Mouse (Mus musculus): Measurements from ENCODE around the gene Lrrc59. TPM values are rescaled to one million over a fixed set of nuclear protein-coding genes. Genes with fewer than 3 reads are reported as not detected.
A peak's percentile ranks its signal among the peaks of the same experiment; 100 is the strongest.
"Not testable (repeated sequence)": the region's sequence is repeated elsewhere in the genome, so short reads cannot be mapped to it uniquely, and the experiment has no call there.

Lrrc59 gene
- total and polyA plus RNA-seq, 2 experiments from 2014 or later = 128 to 135 TPM

DNA sequence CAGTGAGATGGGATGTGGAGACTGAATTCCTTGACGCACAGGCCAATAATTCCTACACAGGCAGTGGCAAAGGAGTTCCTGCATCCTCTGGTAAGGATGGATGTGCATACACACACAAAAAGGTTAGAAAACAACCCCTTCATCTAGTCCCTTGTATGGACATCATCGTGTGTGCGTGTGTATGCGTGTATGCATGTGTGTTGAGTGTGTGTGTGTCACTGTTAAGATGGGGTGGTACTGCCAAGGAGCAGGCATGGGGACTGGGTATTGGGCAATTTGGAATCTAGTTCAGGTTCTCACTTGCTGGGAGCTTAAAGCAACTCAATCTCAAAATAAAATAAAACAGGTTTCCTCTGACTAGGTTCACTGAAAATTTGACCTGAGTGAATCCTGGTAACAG is 16.9 kb downstream of the Lrrc59 start:
- 95% methylated on average over 4 of the region's 4 CpGs for WGBS
- no peak for DNase-seq (ENCODE audit: low spot score)
- Histone ChIP-seq H3K9me3 (ENCODE audit: low read length) (no peaks in the 10 kb centered on the region), H3K36me3 (ENCODE audit: insufficient read depth, low read length) (peaks cover 41% of the 10 kb centered on the region), H3K27me3 (ENCODE audit: insufficient read depth, low read length) (no peaks in the 10 kb centered on the region), H3K27ac (ENCODE audit: low read depth, low read length) (no peak overlapping the region), H3K4me2 (ENCODE audit: low read depth, low read length, poor library complexity, severe bottlenecking) (no peak overlapping the region), H3K4me1 (ENCODE audit: insufficient read depth, low read length) (no peaks in the 10 kb centered on the region), H3K9ac (replicated peaks; ENCODE audit: low read length, poor library complexity, severe bottlenecking) (no peak overlapping the region), H3K4me3 (ENCODE audit: low read depth, low read length) (no peak overlapping the region)
- ATAC-seq (ENCODE audit: low FRiP score) = no peak
- TF ChIP-seq CTCF (IDR thresholded peaks at IDR 0.05) = no peak

DNA sequence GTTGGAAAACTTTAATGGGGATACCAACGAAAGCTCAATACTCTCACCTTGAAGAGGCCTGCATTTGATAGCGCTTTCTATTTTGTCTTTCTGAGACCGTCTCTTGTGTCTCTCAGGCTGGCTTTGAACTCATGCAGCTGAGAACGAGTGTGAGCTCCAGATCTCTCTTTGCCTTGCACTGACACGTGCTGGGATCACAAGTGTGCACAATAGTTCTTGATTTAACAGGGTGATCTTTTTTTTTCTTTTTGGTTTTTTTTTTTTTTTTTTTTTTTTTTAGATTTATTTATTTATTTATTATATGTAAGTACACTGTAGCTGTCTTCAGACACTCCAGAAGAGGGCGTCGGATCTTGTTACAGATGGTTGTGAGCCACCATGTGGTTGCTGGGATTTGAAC is 21.7 kb downstream of the Lrrc59 start:
- H3K4me3 ChIP-seq (ENCODE audit: low read depth, low read length); H3K36me3 ChIP-seq (ENCODE audit: insufficient read depth, low read length); ATAC-seq (ENCODE audit: low FRiP score); H3K27ac ChIP-seq (ENCODE audit: low read depth, low read length); H3K9me3 ChIP-seq (ENCODE audit: low read length); H3K4me2 ChIP-seq (ENCODE audit: low read depth, low read length, poor library complexity, severe bottlenecking); DNase-seq (ENCODE audit: low spot score); H3K27me3 ChIP-seq (ENCODE audit: insufficient read depth, low read length); H3K4me1 ChIP-seq (ENCODE audit: insufficient read depth, low read length); H3K9ac ChIP-seq (replicated peaks; ENCODE audit: low read length, poor library complexity, severe bottlenecking): not testable (repeated sequence)
- 96% methylated on average over 5 of the region's 7 CpGs for WGBS

DNA sequence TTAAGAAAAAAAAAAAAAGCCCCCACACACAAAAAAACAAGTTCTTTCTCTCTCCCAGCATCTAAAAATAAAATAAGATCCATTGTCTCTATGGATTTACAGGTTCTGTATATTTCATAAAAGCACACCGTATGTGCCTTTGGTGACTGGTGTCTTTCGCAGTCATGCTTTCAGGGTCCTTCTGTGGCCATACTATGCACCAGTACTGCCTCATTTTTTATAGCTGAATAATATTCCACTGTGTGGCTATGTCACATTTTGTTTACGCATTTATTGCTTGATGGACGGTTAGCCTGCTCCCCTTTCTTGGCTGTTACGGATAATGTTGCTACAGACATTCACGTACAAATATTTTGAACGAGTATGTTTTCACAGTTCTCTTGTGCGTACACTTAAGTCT is 23.4 kb downstream of the Lrrc59 start:
- peaks cover 5% of the 10 kb centered on the region for H3K36me3 ChIP-seq (ENCODE audit: insufficient read depth, low read length)
- DNase-seq (ENCODE audit: low spot score) (no peak), ATAC-seq (ENCODE audit: low FRiP score) (no peak)
- H3K9me3 ChIP-seq (ENCODE audit: low read length) = no peaks in the 10 kb centered on the region
- no peak for TF ChIP-seq CTCF (IDR thresholded peaks at IDR 0.05)
- H3K4me1 ChIP-seq (ENCODE audit: insufficient read depth, low read length) = 0 out of 2 replicates have a peak, but pooled peaks cover 2% of the 10 kb centered on the region
- WGBS = 49% methylated on average over 8 of the region's 8 CpGs
- H3K9ac ChIP-seq (replicated peaks; ENCODE audit: low read length, poor library complexity, severe bottlenecking) = no peak overlapping the region
- H3K4me3 ChIP-seq (ENCODE audit: low read depth, low read length) = peak overlapping the region; percentile 60
- H3K27ac ChIP-seq (ENCODE audit: low read depth, low read length) = no peak overlapping the region
- H3K27me3 ChIP-seq (ENCODE audit: insufficient read depth, low read length) = no peaks in the 10 kb centered on the region
- H3K4me2 ChIP-seq (ENCODE audit: low read depth, low read length, poor library complexity, severe bottlenecking) = peak overlapping the region; percentile 78

DNA sequence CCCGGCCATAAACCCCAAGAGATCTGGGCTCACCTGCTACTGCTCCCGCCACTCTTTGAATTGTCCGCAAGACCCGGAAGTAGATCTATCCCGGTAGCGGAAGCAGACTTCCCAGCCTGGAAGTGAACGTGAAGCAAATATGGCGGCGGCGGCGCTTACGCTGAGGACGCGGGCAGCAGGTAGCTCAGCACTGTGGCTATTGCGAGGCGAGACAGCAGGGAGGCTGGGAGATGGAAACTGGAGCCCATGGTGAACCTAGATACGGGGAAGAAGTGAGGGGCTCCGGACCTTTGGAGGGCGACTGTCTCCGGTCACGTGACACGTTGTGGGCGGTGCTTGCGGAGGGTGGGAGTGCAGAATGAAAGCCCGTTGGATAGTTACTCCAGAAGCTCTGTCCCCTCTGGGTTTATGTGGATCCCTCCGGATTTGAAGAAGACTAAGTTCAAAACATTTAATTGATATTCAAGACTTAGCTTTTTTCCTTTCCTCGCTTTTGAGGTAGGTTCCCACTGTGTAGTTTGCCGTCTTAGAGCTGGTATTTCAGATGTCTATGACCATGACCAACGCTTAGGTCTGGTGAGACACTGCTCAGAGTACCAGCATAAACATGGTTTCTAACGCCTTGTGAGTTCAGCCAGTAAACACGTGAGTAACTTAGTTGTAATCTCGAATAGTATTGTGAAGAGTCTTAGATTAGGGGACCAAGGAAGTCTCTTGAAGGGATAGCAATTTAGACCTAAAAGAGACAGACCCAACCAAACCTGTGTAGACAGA is 24.3 kb downstream of the Lrrc59 start, which contains the start of the genes Mrpl27 and Eme1:
Gene Mrpl27 (plus strand): TSS at position 105 of the 774 bp plus-strand sequence.
Gene Eme1 (minus strand): TSS at position 302 of the 774 bp plus-strand sequence.
- Histone ChIP-seq H3K9me3 (ENCODE audit: low read length) (no peaks in the 10 kb centered on the region), H3K9ac (replicated peaks; ENCODE audit: low read length, poor library complexity, severe bottlenecking) (peak within 1 kb of the TSS; percentile 68), H3K36me3 (ENCODE audit: insufficient read depth, low read length) (peaks cover 7% of the 10 kb centered on the region), H3K4me1 (ENCODE audit: insufficient read depth, low read length) (0 out of 2 replicates have a peak, but pooled peaks cover 2% of the 10 kb centered on the region), H3K27ac (ENCODE audit: low read depth, low read length) (peak within 1 kb of the TSS; percentile 92), H3K4me3 (ENCODE audit: low read depth, low read length) (peak within 1 kb of the TSS; percentile 60), H3K4me2 (ENCODE audit: low read depth, low read length, poor library complexity, severe bottlenecking) (peak within 1 kb of the TSS; percentile 78), H3K27me3 (ENCODE audit: insufficient read depth, low read length) (no peaks in the 10 kb centered on the region)
- WGBS = 1% methylated on average over 32 of the region's 32 CpGs
- TF ChIP-seq CTCF (IDR thresholded peaks at IDR 0.05) = no peak
- peak; percentile 85 for DNase-seq (ENCODE audit: low spot score)
- peak; percentile 88 for ATAC-seq (ENCODE audit: low FRiP score)

DNA sequence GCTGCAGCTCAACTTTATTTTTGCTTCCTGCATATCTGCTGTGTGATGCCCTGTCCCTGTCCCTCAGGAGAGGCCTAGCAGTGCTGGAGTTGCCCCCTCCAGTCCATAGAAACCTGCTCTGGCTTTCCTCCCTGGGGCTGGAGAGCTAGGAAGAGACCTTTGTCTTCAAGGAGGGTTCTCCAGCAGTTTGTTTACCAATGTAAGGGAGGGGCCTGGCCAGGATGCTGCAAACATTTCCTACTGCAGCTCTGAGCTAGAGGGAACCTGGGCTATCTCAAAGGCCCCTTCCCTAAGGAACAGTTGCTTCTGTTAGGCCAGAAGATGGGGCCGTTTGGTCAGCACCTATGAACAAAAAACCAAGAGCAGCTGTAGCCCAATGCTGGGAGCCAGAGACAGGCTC is 31.8 kb downstream of the Lrrc59 start:
- no peak overlapping the region for H3K4me2 ChIP-seq (ENCODE audit: low read depth, low read length, poor library complexity, severe bottlenecking)
- H3K4me1 ChIP-seq (ENCODE audit: insufficient read depth, low read length) = no peaks in the 10 kb centered on the region
- WGBS = 45% methylated on average over 1 of the region's 1 CpGs
- no peak overlapping the region for H3K27ac ChIP-seq (ENCODE audit: low read depth, low read length)
- H3K9ac ChIP-seq (replicated peaks; ENCODE audit: low read length, poor library complexity, severe bottlenecking) = no peak overlapping the region
- no peak overlapping the region for H3K4me3 ChIP-seq (ENCODE audit: low read depth, low read length)
- H3K27me3 ChIP-seq (ENCODE audit: insufficient read depth, low read length) = no peaks in the 10 kb centered on the region
- no peaks in the 10 kb centered on the region for H3K9me3 ChIP-seq (ENCODE audit: low read length)
- TF ChIP-seq CTCF (IDR thresholded peaks at IDR 0.05) = no peak
- H3K36me3 ChIP-seq (ENCODE audit: insufficient read depth, low read length) = peaks cover 40% of the 10 kb centered on the region
- no peak for ATAC-seq (ENCODE audit: low FRiP score)
- no peak for DNase-seq (ENCODE audit: low spot score)

DNA sequence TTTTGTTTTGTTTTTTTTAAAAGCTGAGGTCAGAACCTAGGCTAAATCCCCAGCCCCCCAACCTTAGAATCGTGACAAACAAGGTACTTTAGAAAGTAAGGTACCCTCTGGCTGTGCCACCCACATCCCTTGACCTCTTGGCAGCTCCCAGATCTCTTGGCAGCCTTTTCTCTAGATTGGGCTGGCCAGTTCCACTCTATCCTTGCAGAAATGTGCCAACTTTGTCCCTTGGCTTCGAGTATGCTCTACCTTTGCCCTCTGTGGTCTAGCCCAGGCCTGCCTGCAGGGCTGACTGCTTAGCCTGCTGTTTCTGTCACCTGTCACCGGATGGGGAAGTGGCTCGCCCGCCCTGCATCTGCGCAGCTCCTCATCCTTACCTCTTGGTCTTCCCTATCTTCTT is 35.7 kb downstream of the Lrrc59 start:
- no peaks in the 10 kb centered on the region for H3K9me3 ChIP-seq (ENCODE audit: low read length)
- peaks cover 60% of the 10 kb centered on the region for H3K36me3 ChIP-seq (ENCODE audit: insufficient read depth, low read length)
- no peaks in the 10 kb centered on the region for H3K27me3 ChIP-seq (ENCODE audit: insufficient read depth, low read length)
- no peak overlapping the region for H3K9ac ChIP-seq (replicated peaks; ENCODE audit: low read length, poor library complexity, severe bottlenecking)
- no peak for TF ChIP-seq CTCF (IDR thresholded peaks at IDR 0.05)
- no peaks in the 10 kb centered on the region for H3K4me1 ChIP-seq (ENCODE audit: insufficient read depth, low read length)
- no peak overlapping the region for H3K4me2 ChIP-seq (ENCODE audit: low read depth, low read length, poor library complexity, severe bottlenecking)
- H3K4me3 ChIP-seq (ENCODE audit: low read depth, low read length) = no peak overlapping the region
- no peak overlapping the region for H3K27ac ChIP-seq (ENCODE audit: low read depth, low read length)
- ATAC-seq (ENCODE audit: low FRiP score) = no peak
- WGBS = 88% methylated on average over 6 of the region's 6 CpGs
- no peak for DNase-seq (ENCODE audit: low spot score)

Measured in midbrain, postnatal 0 days (tissue).